Mouse (Mus musculus) MEL (cell line): ENCODE measurements around the gene Mast3. TPM values are rescaled to one million over a fixed set of nuclear protein-coding genes. Genes with fewer than 3 reads are reported as not detected.

ENCODE experiments used
- DNase-seq: peaks from one replicate; pipeline ENCODE4 v3.0.0; 2011; ENCODE audit warnings: low read depth, low spot score
- H3K27ac ChIP-seq: 2 replicates; pipeline ENCODE4 v1.5.1; 2012; ENCODE audit warnings: low read depth, mild to moderate bottlenecking, control low read depth, low read length, moderate library complexity; ENCODE audit not compliant: control insufficient read depth
- H3K27me3 ChIP-seq, 2 experiments: fragments of 150-350 bp in 1 of 2; sonication (generic) in 1 of 2; 2 replicates each; pipeline ENCODE4 v1.6.1; 2012; ENCODE audit warnings: low read length in 2 of 2, mild to moderate bottlenecking in 2 of 2, improper control_type of control experiment in 1 of 2, moderate library complexity in 1 of 2; ENCODE audit not compliant: insufficient read depth in 2 of 2, control insufficient read depth in 1 of 2
- H3K36me3 ChIP-seq, 2 experiments: 2 replicates each; pipeline ENCODE4 v1.6.1; 2012 to 2014; ENCODE audit warnings: low read length in 2 of 2, improper control_type of control experiment in 1 of 2, inconsistent platforms in 1 of 2, mild to moderate bottlenecking in 1 of 2; ENCODE audit not compliant: insufficient read depth in 2 of 2, control insufficient read depth in 1 of 2
- H3K4me1 ChIP-seq, 2 experiments: fragments of 150-350 bp in 1 of 2; sonication (generic) in 1 of 2; 2 replicates each; pipeline ENCODE4 v1.6.1; 2012; ENCODE audit warnings: low read length in 2 of 2, improper control_type of control experiment in 1 of 2, mild to moderate bottlenecking in 1 of 2; ENCODE audit not compliant: insufficient read depth in 2 of 2, control insufficient read depth in 1 of 2
- H3K4me3 ChIP-seq, 2 experiments: fragments of 150-350 bp in 1 of 2; sonication (generic) in 1 of 2; 2 replicates each; pipeline ENCODE4 v1.5.1; 2012; ENCODE audit warnings: low read depth in 2 of 2, low read length in 2 of 2, mild to moderate bottlenecking in 2 of 2, moderate library complexity in 2 of 2, control low read depth in 1 of 2, improper control_type of control experiment in 1 of 2; ENCODE audit not compliant: control insufficient read depth in 1 of 2, insufficient read depth in 1 of 2
- H3K79me2 ChIP-seq: 2 replicates; pipeline ENCODE4 v1.6.1; 2012; ENCODE audit warnings: mild to moderate bottlenecking, low read length, moderate library complexity; ENCODE audit not compliant: control insufficient read depth, poor library complexity, insufficient read depth
- H3K9ac ChIP-seq: 2 replicates; pipeline ENCODE4 v1.6.1; 2012; ENCODE audit warnings: low read depth, mild to moderate bottlenecking, control low read depth, low read length, moderate library complexity; ENCODE audit not compliant: control insufficient read depth, poor library complexity, severe bottlenecking
- H3K9me3 ChIP-seq: fragments of 150-350 bp; sonication (generic); replicated peaks from 2 replicates; pipeline ENCODE4 v1.6.1; 2012; ENCODE audit warnings: mild to moderate bottlenecking, low read length, improper control_type of control experiment, moderate library complexity; ENCODE audit not compliant: insufficient read depth
- BHLHE40 ChIP-seq: IDR thresholded peaks from 2 replicates; pipeline ENCODE4 v1.6.1; 2012; ENCODE audit warnings: low read depth, mild to moderate bottlenecking, inconsistent platforms, low read length, improper control_type of control experiment, borderline replicate concordance
- CHD1 ChIP-seq: IDR thresholded peaks from 2 replicates; pipeline ENCODE4 v1.6.1; 2012; ENCODE audit warnings: low read depth, mild to moderate bottlenecking, inconsistent platforms, low read length, improper control_type of control experiment
- CHD2 ChIP-seq: IDR thresholded peaks from 2 replicates; pipeline ENCODE4 v1.6.1; 2011; ENCODE audit warnings: low read length, improper control_type of control experiment
- CTCF ChIP-seq, 3 experiments: IDR thresholded peaks in 2 of 3; conservative IDR thresholded peaks in 1 of 3; 2 replicates each; pipeline ENCODE4 v1.5.1; 2011 to 2012; ENCODE audit warnings: low read length in 3 of 3, low read depth in 2 of 3, mild to moderate bottlenecking in 2 of 3, improper control_type of control experiment in 1 of 3, inconsistent platforms in 1 of 3, mixed read lengths in 1 of 3, moderate library complexity in 1 of 3; ENCODE audit not compliant: control insufficient read depth in 1 of 3, insufficient read depth in 1 of 3, poor library complexity in 1 of 3, severe bottlenecking in 1 of 3
- E2F4 ChIP-seq: IDR thresholded peaks from 2 replicates; pipeline ENCODE4 v1.6.1; 2011; ENCODE audit warnings: low read depth, low read length, improper control_type of control experiment, borderline replicate concordance
- GABPA ChIP-seq: IDR thresholded peaks from 2 replicates; pipeline ENCODE4 v1.6.1; 2012; ENCODE audit warnings: low read depth, mild to moderate bottlenecking, inconsistent platforms, low read length, improper control_type of control experiment, moderate library complexity
- HCFC1 ChIP-seq: IDR thresholded peaks from 2 replicates; pipeline ENCODE4 v1.6.1; 2012; ENCODE audit warnings: low read depth, mild to moderate bottlenecking, inconsistent platforms, low read length, improper control_type of control experiment, moderate library complexity
- JUND ChIP-seq: IDR thresholded peaks from 2 replicates; pipeline ENCODE4 v1.6.1; 2011; ENCODE audit warnings: low read depth, mild to moderate bottlenecking, improper control_type of control experiment, low read length
- MAFK ChIP-seq: IDR thresholded peaks from 2 replicates; pipeline ENCODE4 v1.6.1; 2011; ENCODE audit warnings: low read depth, mild to moderate bottlenecking, low read length, improper control_type of control experiment, borderline replicate concordance
- MAX ChIP-seq: IDR thresholded peaks from 2 replicates; pipeline ENCODE4 v1.6.1; 2011; ENCODE audit warnings: low read length, improper control_type of control experiment
- MAZ ChIP-seq: IDR thresholded peaks from 2 replicates; pipeline ENCODE4 v1.6.1; 2012; ENCODE audit warnings: low read depth, mild to moderate bottlenecking, inconsistent platforms, low read length, improper control_type of control experiment
- MXI1 ChIP-seq: IDR thresholded peaks from 2 replicates; pipeline ENCODE4 v1.6.1; 2011; ENCODE audit warnings: mild to moderate bottlenecking, low read depth, low read length, improper control_type of control experiment
- MYB ChIP-seq: IDR thresholded peaks from 2 replicates; pipeline ENCODE4 v1.6.1; 2011; ENCODE audit warnings: mild to moderate bottlenecking, low read depth, low read length, improper control_type of control experiment
- NRF1 ChIP-seq: IDR thresholded peaks from 2 replicates; pipeline ENCODE4 v1.6.1; 2014; ENCODE audit warnings: low read depth, mild to moderate bottlenecking, inconsistent platforms, low read length, improper control_type of control experiment, moderate library complexity; ENCODE audit not compliant: poor library complexity, insufficient read depth, severe bottlenecking
- RAD21 ChIP-seq: IDR thresholded peaks from 2 replicates; pipeline ENCODE4 v1.6.1; 2011; ENCODE audit warnings: mild to moderate bottlenecking, low read depth, low read length, improper control_type of control experiment
- RCOR1 ChIP-seq: IDR thresholded peaks from 2 replicates; pipeline ENCODE4 v1.6.1; 2012; ENCODE audit warnings: low read depth, mild to moderate bottlenecking, inconsistent platforms, low read length, improper control_type of control experiment
- SIN3A ChIP-seq: IDR thresholded peaks from 2 replicates; pipeline ENCODE4 v1.6.1; 2012; ENCODE audit warnings: low read length, improper control_type of control experiment, inconsistent platforms
- SMC3 ChIP-seq: IDR thresholded peaks from 2 replicates; pipeline ENCODE4 v1.6.1; 2011; ENCODE audit warnings: low read depth, low read length, improper control_type of control experiment
- TCF12 ChIP-seq: IDR thresholded peaks from 2 replicates; pipeline ENCODE4 v1.6.1; 2014; ENCODE audit warnings: low read depth, mild to moderate bottlenecking, inconsistent platforms, low read length, improper control_type of control experiment, moderate library complexity
- ZC3H11A ChIP-seq: IDR thresholded peaks from 2 replicates; pipeline ENCODE4 v1.6.1; 2012; ENCODE audit warnings: low read depth, mild to moderate bottlenecking, inconsistent platforms, low read length, improper control_type of control experiment
- ZMIZ1 ChIP-seq: IDR thresholded peaks from 2 replicates; pipeline ENCODE4 v1.6.1; 2012; ENCODE audit warnings: low read depth, mild to moderate bottlenecking, inconsistent platforms, low read length, improper control_type of control experiment, moderate library complexity
- polyA plus RNA-seq, 2 experiments: library from polyadenylated mRNA; stranded (reverse) in 1 of 2; unstranded in 1 of 2; fragments of >175 nt in 1 of 2; fragments of >200 nt in 1 of 2; gene quantifications; 2 replicates each; pipeline versions ENCODE4 v1.2.1 to v1.2.4; 2012; ENCODE audit warnings: low replicate concordance in 2 of 2, low read depth in 1 of 2; ENCODE audit not compliant: insufficient read length in 2 of 2, insufficient read depth in 1 of 2, missing spikeins in 1 of 2
- total RNA-seq: library from RNA; depleted of rRNA; stranded (reverse); fragments of 300-350 nt; gene quantifications from 2 replicates; pipeline ENCODE4 v1.2.3, GENCODE M21; 2012

The Mast3 gene
- total and polyA plus RNA-seq, 3 experiments = 13.5 to 54.7 TPM; not detected in 1

- no peaks in the 10 kb centered on the region for H3K9me3 ChIP-seq
- no peaks in the 10 kb centered on the region for H3K27me3 ChIP-seq
- DNase-seq = no peak
- no peak overlapping the region for H3K9ac ChIP-seq
- no peaks in the 10 kb centered on the region; the same call in 1 of the 2 replicates for H3K79me2 ChIP-seq
- H3K4me3 ChIP-seq = no peak overlapping the region
- peaks cover 3 to 13% of the 10 kb centered on the region in 2 experiments; a peak in 3 of 4 replicates for H3K4me1 ChIP-seq
- H3K27ac ChIP-seq = no peak overlapping the region
- TF ChIP-seq ZMIZ1 (no peak), CTCF (IDR thresholded peaks at IDR 0.05 in 2 of 3, conservative IDR thresholded peaks at IDR 0.05 in 1 of 3; ENCODE audit: control insufficient read depth in 1 of 3, insufficient read depth in 1 of 3, low read depth in 2 of 3, low read length in 3 of 3, poor library complexity in 1 of 3, severe bottlenecking in 1 of 3) (no peak), RAD21 (no peak), MYB (no peak), MXI1 (no peak), MAFK (no peak), ZC3H11A (no peak), MAX (no peak), E2F4 (no peak), RCOR1 (no peak)
- H3K36me3 ChIP-seq = peaks cover 0 to 15% of the 10 kb centered on the region in 2 experiments; a peak in 2 of 4 replicates
These were observed 55.7 kb downstream of the Mast3 start for GRCm38 (mm10) chr8:70749097-70749674.

- Histone ChIP-seq H3K9me3 (no peaks in the 10 kb centered on the region), H3K4me1 (peaks cover 3 to 10% of the 10 kb centered on the region in 2 experiments; a peak in 3 of 4 replicates), H3K9ac (no peak overlapping the region), H3K27ac (no peak overlapping the region), H3K4me3 (no peak overlapping the region), H3K79me2 (no peaks in the 10 kb centered on the region; the same call in 1 of the 2 replicates), H3K36me3 (peaks cover 0 to 9% of the 10 kb centered on the region in 2 experiments; a peak in 2 of 4 replicates), H3K27me3 (no peaks in the 10 kb centered on the region)
- no peak for DNase-seq
- TF ChIP-seq NRF1 = no peak
- TF ChIP-seq SIN3A = no peak
- TF ChIP-seq SMC3 = no peak
- no peak for TF ChIP-seq ZC3H11A
- no peak for TF ChIP-seq CHD1
- no peak for TF ChIP-seq JUND
- TF ChIP-seq MXI1 = no peak
- TF ChIP-seq MAZ = no peak
- no peak for TF ChIP-seq BHLHE40
- TF ChIP-seq CHD2 = no peak
- no peak for TF ChIP-seq TCF12
- TF ChIP-seq HCFC1 = no peak
- no peak for TF ChIP-seq GABPA
These were observed 56.4 kb downstream of the Mast3 start for GRCm38 (mm10) chr8:70748246-70749096.
